Mouse (Mus musculus) liver, embryonic 12.5 days (tissue): ENCODE data around the gene Klhl7. TPM values are rescaled to one million over a fixed set of nuclear protein-coding genes. Genes with fewer than 3 reads are reported as not detected.

ENCODE experiments used
- ATAC-seq: fragments of 200-750 bp; cut with Nextera tagmentation; 2 replicates; pipeline ENCODE4 v1.8.0; 2017; ENCODE audit warnings: moderate number of reproducible peaks, mild to moderate bottlenecking, moderate library complexity
- H3K27ac ChIP-seq: fragments of 300-500 bp; sonication (generic); 2 replicates; pipeline ENCODE4 v1.5.1; 2016; ENCODE audit warnings: mild to moderate bottlenecking
- H3K27me3 ChIP-seq: fragments of 300-500 bp; sonication (generic); replicated peaks from 2 replicates; pipeline ENCODE4 v1.6.1; 2016; ENCODE audit warnings: mild to moderate bottlenecking, moderate library complexity
- H3K36me3 ChIP-seq: fragments of 300-500 bp; sonication (generic); 2 replicates; pipeline ENCODE4 v1.6.1; 2016; ENCODE audit warnings: mild to moderate bottlenecking, moderate library complexity
- H3K4me1 ChIP-seq: fragments of 300-500 bp; sonication (generic); 2 replicates; pipeline ENCODE4 v1.6.1; 2016
- H3K4me2 ChIP-seq: fragments of 300-500 bp; sonication (generic); 2 replicates; pipeline ENCODE4 v1.6.1; 2016; ENCODE audit warnings: mild to moderate bottlenecking, moderate library complexity
- H3K4me3 ChIP-seq: fragments of 300-500 bp; sonication (generic); 2 replicates; pipeline ENCODE4 v1.5.1; 2016; ENCODE audit warnings: mild to moderate bottlenecking, moderate library complexity
- H3K9ac ChIP-seq: fragments of 300-500 bp; sonication (generic); 2 replicates; pipeline ENCODE4 v1.6.1; 2016; ENCODE audit warnings: mild to moderate bottlenecking, moderate library complexity
- H3K9me3 ChIP-seq: fragments of 300-500 bp; sonication (generic); replicated peaks from 2 replicates; pipeline ENCODE4 v1.6.1; 2016; ENCODE audit warnings: mild to moderate bottlenecking, moderate library complexity
- WGBS: fragments of 180-500 bp; shearing (Covaris S2); methylation state at CpG from one replicate; pipeline ENCODE4 v1.1.7; 2016; ENCODE audit not compliant: insufficient replicate concordance; 5-methylcytosine and 5-hydroxymethylcytosine counted together
- polyA plus RNA-seq: library from polyadenylated mRNA; unstranded; fragments of >200 nt; fragmentation: Nextera tagmentation; extraction: Ambion mirVana; gene quantifications from 2 replicates; pipeline ENCODE4 v1.2.1, GENCODE M21; 2016

Gene Klhl7
- polyA plus RNA-seq, 1 experiment from 2014 or later, result 25.7 TPM

DNA sequence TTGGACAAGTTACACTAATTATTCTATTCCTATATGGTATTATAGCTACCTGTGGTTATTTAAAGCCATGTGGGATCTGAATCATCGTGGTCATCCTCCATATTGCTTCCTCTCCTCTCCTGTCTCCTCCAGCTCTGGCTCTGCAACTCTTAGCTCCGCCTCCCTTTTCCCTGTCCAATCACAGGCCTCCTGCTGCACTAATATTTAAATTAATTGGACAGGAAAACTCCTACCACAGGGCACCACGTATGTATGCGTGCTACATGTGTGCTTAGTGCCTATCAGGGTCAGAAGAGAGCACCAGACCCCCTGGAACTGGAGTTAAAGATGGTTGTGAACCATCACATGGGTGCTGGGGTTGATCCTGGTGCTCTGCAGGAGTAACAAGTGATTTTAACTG lies 88.1 kb downstream of the Klhl7 start:
- Histone ChIP-seq H3K4me3 (no peak overlapping the region), H3K4me1 (no peaks in the 10 kb centered on the region), H3K4me2 (no peak overlapping the region), H3K27me3 (no peaks in the 10 kb centered on the region), H3K27ac (no peak overlapping the region), H3K9me3 (no peaks in the 10 kb centered on the region), H3K36me3 (peaks cover 10% of the 10 kb centered on the region), H3K9ac (no peak overlapping the region)
- ATAC-seq, result no peak
- 54% methylated on average over 4 of the region's 4 CpGs for WGBS

DNA sequence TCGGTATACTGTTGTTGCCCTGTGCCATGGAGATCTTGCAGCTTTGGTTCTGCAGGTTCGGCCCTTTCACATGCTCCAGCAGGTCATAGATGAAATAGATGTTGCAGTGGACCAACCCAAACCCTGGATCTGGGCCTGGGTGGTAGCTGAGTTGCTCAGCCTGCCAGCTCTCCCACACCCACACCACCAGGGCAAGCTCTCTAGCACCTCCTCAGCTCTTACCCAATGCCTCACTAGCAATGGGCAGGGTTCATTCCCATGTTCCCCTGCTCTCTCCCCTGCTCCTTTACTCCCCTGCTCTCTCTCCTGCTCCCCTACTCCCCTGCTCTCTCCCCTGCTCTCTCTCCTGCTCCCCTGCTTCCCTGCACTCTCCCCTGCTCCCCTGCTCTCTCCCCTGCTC lies 91.4 kb downstream of the Klhl7 start:
- H3K36me3 ChIP-seq, result no peaks in the 10 kb centered on the region
- no peak overlapping the region for H3K9ac ChIP-seq
- no peaks in the 10 kb centered on the region for H3K27me3 ChIP-seq
- H3K9me3 ChIP-seq, result no peaks in the 10 kb centered on the region
- no peak for ATAC-seq
- no peaks in the 10 kb centered on the region for H3K4me1 ChIP-seq
- H3K4me2 ChIP-seq, result no peak overlapping the region
- 67% methylated on average over 2 of the region's 2 CpGs for WGBS
- no peak overlapping the region for H3K27ac ChIP-seq
- H3K4me3 ChIP-seq, result no peak overlapping the region

DNA sequence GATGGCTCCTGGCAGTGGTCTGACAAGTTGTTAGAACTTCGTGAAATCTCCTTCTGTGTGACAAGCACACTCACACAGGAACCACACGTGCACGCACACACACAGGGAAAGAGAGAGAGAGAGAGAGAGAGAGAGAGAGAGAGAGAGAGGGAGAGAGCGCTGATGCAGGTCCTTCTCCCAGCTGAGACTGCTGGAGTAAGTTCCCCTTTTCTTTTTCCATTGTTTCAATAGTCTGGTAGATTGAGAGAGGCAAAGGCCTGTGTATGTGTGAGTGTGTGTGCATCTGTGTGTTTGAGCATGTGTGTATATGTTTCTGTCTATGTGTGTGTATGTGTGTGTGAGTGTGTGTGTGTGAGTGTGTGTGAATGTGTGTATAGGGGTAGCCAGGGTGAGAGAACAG lies 100.6 kb downstream of the Klhl7 start:
- no peak overlapping the region for H3K27ac ChIP-seq
- WGBS, result 42% methylated on average over 4 of the region's 4 CpGs
- H3K4me1 ChIP-seq, result no peaks in the 10 kb centered on the region
- no peaks in the 10 kb centered on the region for H3K9me3 ChIP-seq
- H3K4me3 ChIP-seq, result no peak overlapping the region
- H3K36me3 ChIP-seq, result no peaks in the 10 kb centered on the region
- H3K4me2 ChIP-seq, result no peak overlapping the region
- H3K27me3 ChIP-seq, result no peaks in the 10 kb centered on the region
- H3K9ac ChIP-seq, result no peak overlapping the region
- no peak for ATAC-seq

DNA sequence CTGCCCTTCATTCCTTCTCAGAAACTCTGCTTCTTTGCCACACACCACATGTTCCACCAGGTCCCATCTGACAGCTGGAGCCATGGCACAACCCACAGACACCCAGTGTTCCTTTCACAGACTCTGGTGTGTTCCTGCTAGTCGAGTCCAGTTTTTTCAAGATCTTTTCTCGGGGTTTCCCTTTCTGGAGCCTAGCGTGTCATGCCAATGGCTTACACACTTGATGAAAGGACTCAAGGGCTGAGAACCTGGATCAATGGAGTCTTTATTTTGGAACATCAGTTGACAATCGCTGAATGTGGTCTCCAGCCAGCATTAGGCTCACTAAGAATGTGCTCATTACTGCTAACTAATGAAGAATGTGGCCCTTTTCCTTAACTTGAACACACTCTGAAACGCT lies 102.1 kb downstream of the Klhl7 start:
- H3K4me2 ChIP-seq, result no peak overlapping the region
- H3K9me3 ChIP-seq, result no peaks in the 10 kb centered on the region
- H3K27me3 ChIP-seq, result no peaks in the 10 kb centered on the region
- H3K4me1 ChIP-seq, result no peaks in the 10 kb centered on the region
- 65% methylated on average over 5 of the region's 5 CpGs for WGBS
- H3K36me3 ChIP-seq, result no peaks in the 10 kb centered on the region
- no peak overlapping the region for H3K4me3 ChIP-seq
- H3K27ac ChIP-seq, result no peak overlapping the region
- H3K9ac ChIP-seq, result no peak overlapping the region
- ATAC-seq, result no peak

DNA sequence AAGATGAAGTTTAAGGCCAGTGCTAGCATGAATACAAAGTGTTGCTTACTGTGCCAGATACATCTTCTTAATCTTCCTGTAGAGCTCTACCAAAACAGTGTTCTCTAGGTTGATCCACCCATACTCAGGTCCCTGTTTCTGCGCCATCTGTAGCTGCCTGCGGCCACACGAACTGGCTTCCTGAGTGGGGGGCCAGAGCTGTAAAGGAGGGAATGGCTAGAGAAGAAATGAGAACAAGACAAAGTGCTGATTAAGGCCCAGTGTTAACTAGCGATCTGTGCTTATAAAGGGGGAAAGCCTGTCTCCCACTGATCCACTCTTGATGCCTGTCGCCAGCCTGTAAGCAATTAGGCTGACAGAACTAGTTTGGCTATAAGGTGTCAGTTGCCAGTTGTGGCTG lies 102.9 kb downstream of the Klhl7 start:
- no peak for ATAC-seq
- H3K9ac ChIP-seq, result no peak overlapping the region
- no peaks in the 10 kb centered on the region for H3K4me1 ChIP-seq
- 69% methylated on average over 5 of the region's 5 CpGs for WGBS
- no peak overlapping the region for H3K27ac ChIP-seq
- no peak overlapping the region for H3K4me2 ChIP-seq
- no peaks in the 10 kb centered on the region for H3K36me3 ChIP-seq
- H3K9me3 ChIP-seq, result no peaks in the 10 kb centered on the region
- no peak overlapping the region for H3K4me3 ChIP-seq
- no peaks in the 10 kb centered on the region for H3K27me3 ChIP-seq

DNA sequence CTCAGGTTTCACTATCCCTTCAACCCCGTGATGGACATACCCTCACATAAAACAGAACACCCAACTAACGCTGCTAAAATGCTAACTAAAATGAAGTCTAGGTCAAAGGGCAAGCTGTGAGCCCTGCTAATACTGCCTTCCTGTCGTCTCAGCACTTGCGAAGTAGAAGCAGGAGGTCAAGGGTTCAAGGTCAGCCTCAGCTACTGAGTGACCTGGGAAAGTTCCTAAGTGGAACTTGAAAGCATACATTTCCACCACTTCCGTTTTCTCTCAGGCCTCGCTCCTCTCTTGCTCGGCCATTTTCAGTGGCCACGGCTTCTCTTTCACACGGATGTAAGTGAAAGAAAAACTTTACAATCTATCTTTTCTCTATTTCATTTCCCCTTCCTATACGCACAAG lies 107.6 kb downstream of the Klhl7 start:
- Histone ChIP-seq H3K27me3 (no peaks in the 10 kb centered on the region), H3K36me3 (no peaks in the 10 kb centered on the region), H3K4me2 (no peak overlapping the region), H3K27ac (no peak overlapping the region), H3K4me1 (no peaks in the 10 kb centered on the region), H3K4me3 (no peak overlapping the region), H3K9me3 (no peaks in the 10 kb centered on the region), H3K9ac (no peak overlapping the region)
- ATAC-seq, result no peak
- 65% methylated on average over 10 of the region's 10 CpGs for WGBS

DNA sequence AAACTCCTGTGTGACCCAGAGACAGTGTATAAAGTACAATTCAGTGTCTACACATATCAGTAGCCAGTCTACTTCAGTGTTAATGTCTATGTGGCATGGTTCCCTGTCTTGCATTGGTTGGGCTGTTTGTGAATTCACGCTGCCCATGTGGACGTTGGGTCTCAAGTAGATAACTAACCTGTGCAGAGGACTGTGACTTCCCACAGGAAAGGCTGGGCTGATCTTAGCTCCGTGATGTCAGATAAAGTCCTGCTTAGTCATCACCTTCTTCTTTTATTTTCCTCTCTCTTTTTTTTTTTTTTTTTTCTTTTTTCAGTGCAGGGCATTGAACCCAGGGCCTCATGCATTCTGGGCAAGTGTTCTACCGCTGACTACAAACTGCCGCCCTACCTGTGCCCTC lies 108.1 kb downstream of the Klhl7 start:
- ATAC-seq, result no peak
- H3K27me3 ChIP-seq, result no peaks in the 10 kb centered on the region
- H3K9ac ChIP-seq, result no peak overlapping the region
- no peaks in the 10 kb centered on the region for H3K36me3 ChIP-seq
- no peaks in the 10 kb centered on the region for H3K4me1 ChIP-seq
- H3K4me3 ChIP-seq, result no peak overlapping the region
- H3K4me2 ChIP-seq, result no peak overlapping the region
- 41% methylated on average over 5 of the region's 5 CpGs for whole genome bisulfite sequencing
- H3K27ac ChIP-seq, result no peak overlapping the region
- no peaks in the 10 kb centered on the region for H3K9me3 ChIP-seq

Other genes with a start within 250 kb of the Klhl7 start
- gene Fam126a, start 69.9 kb upstream of the Klhl7 start, polyA plus RNA-seq, result 60.1 and 66.5 TPM in 2 replicates
- 13.2 and 13.8 TPM in 2 replicates for gene Nupl2, start 64.4 kb downstream of the Klhl7 start, polyA plus RNA-seq